Mouse (Mus musculus): ENCODE data around the gene Tfb2m. TPM values are rescaled to one million over a fixed set of nuclear protein-coding genes. Genes with fewer than 3 reads are reported as not detected.

Gene Tfb2m
- polyA plus RNA-seq, 1 experiment = 23.5 TPM

GRCm38 (mm10) chr1:179488520-179488919 is 57.5 kb downstream of the Tfb2m start:
- no peak for DNase-seq
- H3K27ac ChIP-seq (ENCODE audit: insufficient read depth, low read length) = no peak overlapping the region
- 95% methylated on average over 5 of the region's 5 CpGs for WGBS
- no peak overlapping the region for H3K4me3 ChIP-seq (replicated peaks; ENCODE audit: insufficient read depth, low read depth, low read length)
- H3K4me1 ChIP-seq (ENCODE audit: control insufficient read depth, insufficient read depth, low read length) = no peaks in the 10 kb centered on the region
- TF ChIP-seq CTCF (IDR thresholded peaks at IDR 0.05; ENCODE audit: borderline replicate concordance, insufficient read depth, low read depth, low read length) = no peak
- no peak for TF ChIP-seq POLR2A (IDR thresholded peaks at IDR 0.05; ENCODE audit: borderline replicate concordance, insufficient read depth, low read length)
- no peaks in the 10 kb centered on the region for H3K27me3 ChIP-seq (ENCODE audit: control insufficient read depth, insufficient read depth, low read length)

GRCm38 (mm10) chr1:179487990-179488389 is 58.1 kb downstream of the Tfb2m start:
- Histone ChIP-seq H3K4me1 (ENCODE audit: control insufficient read depth, insufficient read depth, low read length) (no peaks in the 10 kb centered on the region), H3K27me3 (ENCODE audit: control insufficient read depth, insufficient read depth, low read length) (no peaks in the 10 kb centered on the region), H3K27ac (ENCODE audit: insufficient read depth, low read length) (no peak overlapping the region), H3K4me3 (replicated peaks; ENCODE audit: insufficient read depth, low read depth, low read length) (no peak overlapping the region)
- DNase-seq = no peak
- TF ChIP-seq CTCF (IDR thresholded peaks at IDR 0.05; ENCODE audit: borderline replicate concordance, insufficient read depth, low read depth, low read length) = no peak
- no peak for TF ChIP-seq POLR2A (IDR thresholded peaks at IDR 0.05; ENCODE audit: borderline replicate concordance, insufficient read depth, low read length)
- 57% methylated on average over 5 of the region's 5 CpGs for WGBS

GRCm38 (mm10) chr1:179487238-179487637 is 58.8 kb downstream of the Tfb2m start:
- Histone ChIP-seq H3K27ac (ENCODE audit: insufficient read depth, low read length) (no peak overlapping the region), H3K4me3 (replicated peaks; ENCODE audit: insufficient read depth, low read depth, low read length) (no peak overlapping the region), H3K27me3 (ENCODE audit: control insufficient read depth, insufficient read depth, low read length) (no peaks in the 10 kb centered on the region), H3K4me1 (ENCODE audit: control insufficient read depth, insufficient read depth, low read length) (no peaks in the 10 kb centered on the region)
- no peak for DNase-seq
- TF ChIP-seq POLR2A (IDR thresholded peaks at IDR 0.05; ENCODE audit: borderline replicate concordance, insufficient read depth, low read length) = no peak
- TF ChIP-seq CTCF (IDR thresholded peaks at IDR 0.05; ENCODE audit: borderline replicate concordance, insufficient read depth, low read depth, low read length) = no peak
- 89% methylated on average over 2 of the region's 2 CpGs for WGBS

- TF ChIP-seq POLR2A (IDR thresholded peaks at IDR 0.05; ENCODE audit: borderline replicate concordance, insufficient read depth, low read length) (no peak), CTCF (IDR thresholded peaks at IDR 0.05; ENCODE audit: borderline replicate concordance, insufficient read depth, low read depth, low read length) (no peak)
- no peaks in the 10 kb centered on the region for H3K4me1 ChIP-seq (ENCODE audit: control insufficient read depth, insufficient read depth, low read length)
- DNase-seq = no peak
- H3K27me3 ChIP-seq (ENCODE audit: control insufficient read depth, insufficient read depth, low read length) = no peaks in the 10 kb centered on the region
- H3K4me3 ChIP-seq (replicated peaks; ENCODE audit: insufficient read depth, low read depth, low read length) = no peak overlapping the region
- no peak overlapping the region for H3K27ac ChIP-seq (ENCODE audit: insufficient read depth, low read length)
- WGBS = 25% methylated on average over 3 of the region's 3 CpGs
These were observed 60.1 kb downstream of the Tfb2m start for GRCm38 (mm10) chr1:179485784-179486540.

GRCm38 (mm10) chr1:179480862-179481261 is 65.2 kb downstream of the Tfb2m start:
- Histone ChIP-seq H3K27ac (ENCODE audit: insufficient read depth, low read length) (no peak overlapping the region), H3K27me3 (ENCODE audit: control insufficient read depth, insufficient read depth, low read length) (no peaks in the 10 kb centered on the region), H3K4me1 (ENCODE audit: control insufficient read depth, insufficient read depth, low read length) (no peaks in the 10 kb centered on the region), H3K4me3 (replicated peaks; ENCODE audit: insufficient read depth, low read depth, low read length) (no peak overlapping the region)
- WGBS = 90% methylated on average over 4 of the region's 4 CpGs
- no peak for TF ChIP-seq POLR2A (IDR thresholded peaks at IDR 0.05; ENCODE audit: borderline replicate concordance, insufficient read depth, low read length)
- no peak for TF ChIP-seq CTCF (IDR thresholded peaks at IDR 0.05; ENCODE audit: borderline replicate concordance, insufficient read depth, low read depth, low read length)
- no peak for DNase-seq

Other genes with a start within 250 kb of the Tfb2m start
- 17.3 and 18.3 TPM in 2 replicates for gene Smyd3, start 28.2 kb downstream of the Tfb2m start, polyA plus RNA-seq (2012; rRNA removed)
- 45.1 and 49.8 TPM in 2 replicates for gene Cnst, start 103 bp upstream of the Tfb2m start, polyA plus RNA-seq (2012; rRNA removed)
- gene Sccpdh, start 121.9 kb upstream of the Tfb2m start, polyA plus RNA-seq (2012; rRNA removed) = 131 and 140 TPM in 2 replicates
- gene Kif28, start 199.0 kb upstream of the Tfb2m start, polyA plus RNA-seq (2012; rRNA removed) = 0.05 and 0.07 TPM in 2 replicates